Mouse (Mus musculus): Measurements from ENCODE around the gene 4930438A08Rik. TPM values are rescaled to one million over a fixed set of nuclear protein-coding genes. Genes with fewer than 3 reads are reported as not detected.
"Not testable (repeated sequence)": the region's sequence is repeated elsewhere in the genome, so short reads cannot be mapped to it uniquely, and the experiment has no call there.

4930438A08Rik gene
- total RNA-seq, 1 experiment = 0.09 TPM

DNA sequence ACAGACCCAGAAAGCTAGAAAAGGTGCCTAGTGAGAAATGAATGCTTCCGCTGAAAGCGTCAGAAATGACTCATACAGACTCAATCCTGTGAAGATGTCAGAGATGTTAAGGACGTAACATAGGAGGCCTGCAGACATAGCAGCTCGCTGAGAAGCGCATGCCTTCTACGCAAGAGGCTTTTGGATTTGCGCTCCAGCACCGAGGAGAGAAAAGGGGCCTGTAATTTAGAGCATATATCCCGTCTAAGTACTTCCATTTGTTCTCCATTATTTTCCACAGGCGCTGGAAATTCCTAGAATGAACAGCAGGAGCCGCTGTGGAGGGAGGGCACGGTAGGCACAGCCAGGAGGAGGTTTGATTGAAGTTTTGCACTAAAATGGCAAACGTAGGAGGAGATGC lies 26.5 kb downstream of the 4930438A08Rik start:
- H3K9ac ChIP-seq (ENCODE audit: insufficient read depth, low read depth, low read length, poor library complexity, severe bottlenecking) = no peak overlapping the region
- H3K4me3 ChIP-seq (ENCODE audit: insufficient read depth in 1 of 2, low read depth in 1 of 2, low read length in 2 of 2, poor library complexity in 1 of 2, severe bottlenecking in 1 of 2) = peak overlapping the region in 1 of 2 experiments; percentile 70; a peak in 3 of 4 replicates
- H3K9me3 ChIP-seq (ENCODE audit: control insufficient read depth, insufficient read depth, low read depth, low read length) = no peaks in the 10 kb centered on the region
- TF ChIP-seq ZNF384 (IDR thresholded peaks at IDR 0.05; ENCODE audit: low read depth, low read length) = no peak
- no peak for TF ChIP-seq CHD2 (IDR thresholded peaks at IDR 0.05; ENCODE audit: low read depth, low read length)
- no peak for TF ChIP-seq ZC3H11A (IDR thresholded peaks at IDR 0.05; ENCODE audit: borderline replicate concordance, low read depth, low read length)
- no peak for TF ChIP-seq HCFC1 (IDR thresholded peaks at IDR 0.05; ENCODE audit: borderline replicate concordance, insufficient read depth, low read length)
- no peaks in the 10 kb centered on the region for H3K36me3 ChIP-seq (ENCODE audit: control insufficient read depth, insufficient read depth, low read length, poor library complexity, severe bottlenecking)
- in situ Hi-C loops (cut with MboI; ENCODE audit: low sequenced_read_pairs in 2 of 2, unreplicated experiment in 2 of 2) = no loop called here
- H3K27ac ChIP-seq (ENCODE audit: insufficient read depth, low read depth, low read length, poor library complexity, severe bottlenecking) = no peak overlapping the region
- H3K4me1 ChIP-seq (ENCODE audit: control insufficient read depth in 2 of 2, insufficient read depth in 2 of 2, low read length in 2 of 2, poor library complexity in 1 of 2) = no peaks in the 10 kb centered on the region
- peak; percentile 49 for DNase-seq (ENCODE audit: low read depth, low spot score)

DNA sequence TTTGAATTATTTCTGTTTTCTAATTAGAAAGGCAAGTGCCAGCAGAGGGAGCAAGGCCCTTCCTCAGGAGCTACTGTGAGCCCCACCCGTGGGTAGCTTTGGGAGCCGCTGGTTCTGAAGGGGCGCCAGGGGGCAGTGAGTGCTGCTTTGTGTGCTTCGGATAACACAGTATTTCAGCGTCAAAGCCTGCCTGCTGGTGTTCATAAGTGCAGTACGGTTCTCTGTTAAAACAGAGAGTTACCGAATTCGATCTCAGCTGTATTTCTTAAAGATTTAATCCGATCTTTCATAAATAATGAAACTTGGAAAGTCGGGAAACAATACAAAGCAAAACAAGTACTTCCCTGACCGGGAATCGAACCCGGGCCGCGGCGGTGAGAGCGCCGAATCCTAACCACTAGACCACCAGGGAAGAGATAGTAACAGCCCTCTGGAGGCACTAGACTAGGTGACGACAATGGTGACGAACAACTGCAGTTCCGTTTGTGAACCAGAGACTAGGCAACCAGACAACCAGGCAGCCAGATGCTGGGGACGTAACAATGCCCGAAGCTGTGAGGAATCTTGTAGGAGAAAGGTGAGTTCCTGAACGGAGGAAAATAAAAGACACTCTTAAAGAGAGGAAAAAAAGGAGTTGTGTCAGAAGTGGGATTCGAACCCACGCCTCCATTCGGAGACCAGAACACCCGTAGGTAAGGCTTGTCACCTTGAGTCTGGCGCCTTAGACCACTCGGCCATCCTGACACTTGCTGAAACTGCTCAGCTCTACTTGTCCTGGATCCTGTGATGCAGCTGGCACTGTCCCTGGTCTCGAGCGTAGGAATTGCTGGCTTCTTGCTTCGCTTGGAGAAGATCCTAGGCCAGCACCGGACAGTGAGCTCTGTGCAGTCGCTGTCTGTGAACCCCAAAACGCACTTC lies 27.5 kb downstream of the 4930438A08Rik start:
- peak; percentile 64; the same call in 1 of the 2 replicates for TF ChIP-seq HCFC1 (IDR thresholded peaks at IDR 0.05; ENCODE audit: borderline replicate concordance, insufficient read depth, low read length)
- TF ChIP-seq MAFK (IDR thresholded peaks at IDR 0.05; ENCODE audit: insufficient read depth, low read depth, low read length) = peak; percentile 81
- TF ChIP-seq CHD2 (IDR thresholded peaks at IDR 0.05; ENCODE audit: low read depth, low read length) = no peak
- TF ChIP-seq ZNF384 (IDR thresholded peaks at IDR 0.05; ENCODE audit: low read depth, low read length) = no peak
- TF ChIP-seq ZC3H11A (IDR thresholded peaks at IDR 0.05; ENCODE audit: borderline replicate concordance, low read depth, low read length) = no peak
- peak; percentile 97 for DNase-seq (ENCODE audit: low read depth, low spot score)
- Histone ChIP-seq H3K4me1 (ENCODE audit: control insufficient read depth in 2 of 2, insufficient read depth in 2 of 2, low read length in 2 of 2, poor library complexity in 1 of 2) (0 out of 4 replicates have a peak, but pooled peaks cover 0 to 2% of the 10 kb centered on the region in 2 experiments), H3K27ac (ENCODE audit: insufficient read depth, low read depth, low read length, poor library complexity, severe bottlenecking) (no peak overlapping the region; the same call in 1 of the 2 replicates), H3K9ac (ENCODE audit: insufficient read depth, low read depth, low read length, poor library complexity, severe bottlenecking) (peak overlapping the region; percentile 64), H3K36me3 (ENCODE audit: control insufficient read depth, insufficient read depth, low read length, poor library complexity, severe bottlenecking) (no peaks in the 10 kb centered on the region), H3K9me3 (ENCODE audit: control insufficient read depth, insufficient read depth, low read depth, low read length) (no peaks in the 10 kb centered on the region), H3K4me3 (ENCODE audit: insufficient read depth in 1 of 2, low read depth in 1 of 2, low read length in 2 of 2, poor library complexity in 1 of 2, severe bottlenecking in 1 of 2) (peak overlapping the region; percentile 70 to 71)
- in situ Hi-C loops (cut with MboI; ENCODE audit: low sequenced_read_pairs in 2 of 2, unreplicated experiment in 2 of 2) = no loop called here

DNA sequence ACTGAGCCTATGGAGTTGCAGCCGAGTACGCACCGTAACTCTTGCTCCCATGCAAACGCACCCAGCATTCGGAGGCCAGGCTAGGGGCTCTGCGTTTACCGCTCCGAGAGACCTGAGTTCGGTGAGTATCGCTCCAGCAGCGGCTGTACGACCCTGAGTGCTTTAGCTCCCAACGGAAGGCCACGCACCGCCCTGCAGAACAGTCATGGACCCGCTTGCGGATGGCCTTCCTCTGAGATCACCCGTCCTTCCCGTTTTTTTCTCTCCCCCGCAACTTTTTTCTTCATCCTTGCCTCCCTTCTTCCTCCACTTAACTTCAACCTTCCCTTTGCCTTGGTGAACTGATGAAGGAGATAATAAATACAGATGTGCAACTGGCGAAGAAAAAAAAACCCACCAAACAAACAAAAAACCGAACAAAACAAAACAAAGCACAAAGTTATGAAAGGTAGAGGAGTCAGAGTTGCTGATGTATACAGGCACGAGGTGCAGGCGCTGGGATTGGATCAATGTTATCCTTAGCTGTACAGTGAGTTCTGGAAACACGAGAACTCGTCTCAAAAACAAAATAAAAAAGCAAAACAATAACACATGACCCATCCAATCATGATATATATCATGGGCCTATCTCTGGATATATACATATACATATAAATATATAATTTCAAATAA lies 28.3 kb downstream of the 4930438A08Rik start:
- no peaks in the 10 kb centered on the region for H3K9me3 ChIP-seq (ENCODE audit: control insufficient read depth, insufficient read depth, low read depth, low read length)
- peaks cover 2 to 3% of the 10 kb centered on the region in 2 experiments; a peak in 1 of 4 replicates for H3K4me1 ChIP-seq (ENCODE audit: control insufficient read depth in 2 of 2, insufficient read depth in 2 of 2, low read length in 2 of 2, poor library complexity in 1 of 2)
- H3K9ac ChIP-seq (ENCODE audit: insufficient read depth, low read depth, low read length, poor library complexity, severe bottlenecking) = peak overlapping the region; percentile 50
- no peak overlapping the region for H3K27ac ChIP-seq (ENCODE audit: insufficient read depth, low read depth, low read length, poor library complexity, severe bottlenecking)
- in situ Hi-C loops (cut with MboI; ENCODE audit: low sequenced_read_pairs in 2 of 2, unreplicated experiment in 2 of 2) = no loop called here
- TF ChIP-seq ZC3H11A (IDR thresholded peaks at IDR 0.05; ENCODE audit: borderline replicate concordance, low read depth, low read length) = no peak
- TF ChIP-seq ZNF384 (IDR thresholded peaks at IDR 0.05; ENCODE audit: low read depth, low read length) = no peak
- TF ChIP-seq MAFK (IDR thresholded peaks at IDR 0.05; ENCODE audit: insufficient read depth, low read depth, low read length) = no peak
- TF ChIP-seq HCFC1 (IDR thresholded peaks at IDR 0.05; ENCODE audit: borderline replicate concordance, insufficient read depth, low read length) = no peak
- TF ChIP-seq CHD2 (IDR thresholded peaks at IDR 0.05; ENCODE audit: low read depth, low read length) = no peak
- DNase-seq (ENCODE audit: low read depth, low spot score) = no peak
- no peaks in the 10 kb centered on the region for H3K36me3 ChIP-seq (ENCODE audit: control insufficient read depth, insufficient read depth, low read length, poor library complexity, severe bottlenecking)
- peak overlapping the region; percentile 70 to 71 for H3K4me3 ChIP-seq (ENCODE audit: insufficient read depth in 1 of 2, low read depth in 1 of 2, low read length in 2 of 2, poor library complexity in 1 of 2, severe bottlenecking in 1 of 2)

DNA sequence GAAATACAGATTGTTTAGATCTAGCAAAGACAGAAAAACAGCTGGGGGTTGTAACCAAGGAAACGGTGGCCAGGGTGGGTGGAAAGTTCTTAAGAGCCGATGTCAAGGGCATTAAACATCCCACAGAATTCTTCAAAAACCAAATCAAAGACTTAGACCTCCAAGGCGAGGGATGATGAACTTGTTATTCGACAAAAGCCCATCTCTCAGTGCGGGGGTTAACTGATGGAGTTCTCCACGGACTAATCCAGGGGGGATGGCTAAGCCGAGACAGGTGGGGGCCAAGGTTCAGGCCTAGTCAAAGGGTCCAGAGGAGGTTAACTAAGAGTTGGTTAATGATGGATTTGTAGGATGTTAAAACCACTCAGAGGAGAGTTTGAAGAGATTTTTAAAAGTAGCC lies 29.0 kb downstream of the 4930438A08Rik start:
- TF ChIP-seq ZC3H11A (IDR thresholded peaks at IDR 0.05; ENCODE audit: borderline replicate concordance, low read depth, low read length) (no peak), MAFK (IDR thresholded peaks at IDR 0.05; ENCODE audit: insufficient read depth, low read depth, low read length) (no peak), HCFC1 (IDR thresholded peaks at IDR 0.05; ENCODE audit: borderline replicate concordance, insufficient read depth, low read length) (no peak)
- Histone ChIP-seq H3K4me3 (ENCODE audit: insufficient read depth in 1 of 2, low read depth in 1 of 2, low read length in 2 of 2, poor library complexity in 1 of 2, severe bottlenecking in 1 of 2) (no peak overlapping the region), H3K27ac (ENCODE audit: insufficient read depth, low read depth, low read length, poor library complexity, severe bottlenecking) (no peak overlapping the region)

DNA sequence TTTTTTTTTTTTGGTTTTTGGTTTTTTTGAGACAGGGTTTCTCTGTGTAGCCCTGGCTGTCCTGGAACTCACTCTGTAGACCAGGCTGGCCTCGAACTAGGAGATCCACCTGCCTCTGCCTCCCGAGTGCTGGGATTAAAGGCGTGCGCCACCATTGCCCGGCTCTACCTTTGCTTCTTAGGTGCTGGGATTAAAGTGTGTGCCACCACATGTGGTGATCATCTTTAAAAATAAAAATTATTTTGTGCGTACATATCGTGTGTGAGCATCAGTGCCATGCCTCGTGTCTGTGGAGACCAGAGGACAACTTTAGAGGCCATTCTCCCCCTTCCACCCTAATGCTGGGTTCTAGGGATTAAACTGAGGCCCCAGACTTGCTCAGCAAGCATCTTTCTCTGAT lies 30.7 kb downstream of the 4930438A08Rik start:
- H3K27ac ChIP-seq (ENCODE audit: insufficient read depth, low read depth, low read length, poor library complexity, severe bottlenecking); H3K9ac ChIP-seq (ENCODE audit: insufficient read depth, low read depth, low read length, poor library complexity, severe bottlenecking); H3K4me3 ChIP-seq (ENCODE audit: insufficient read depth in 1 of 2, low read depth in 1 of 2, low read length in 2 of 2, poor library complexity in 1 of 2, severe bottlenecking in 1 of 2); H3K9me3 ChIP-seq (ENCODE audit: control insufficient read depth, insufficient read depth, low read depth, low read length); H3K4me1 ChIP-seq (ENCODE audit: control insufficient read depth in 2 of 2, insufficient read depth in 2 of 2, low read length in 2 of 2, poor library complexity in 1 of 2); DNase-seq (ENCODE audit: low read depth, low spot score); in situ Hi-C loops (cut with MboI; ENCODE audit: low sequenced_read_pairs in 2 of 2, unreplicated experiment in 2 of 2): not testable (repeated sequence)
- H3K36me3 ChIP-seq (ENCODE audit: control insufficient read depth, insufficient read depth, low read length, poor library complexity, severe bottlenecking) = peaks cover 14% of the 10 kb centered on the region; the same call in 1 of the 2 replicates

More for the DNA sequence above, 29.0 kb downstream of the 4930438A08Rik start:
- H3K9ac ChIP-seq (ENCODE audit: insufficient read depth, low read depth, low read length, poor library complexity, severe bottlenecking) = no peak overlapping the region
- 0 out of 2 replicates have a peak, but pooled peaks cover under 1% of the 10 kb centered on the region for H3K36me3 ChIP-seq (ENCODE audit: control insufficient read depth, insufficient read depth, low read length, poor library complexity, severe bottlenecking)
- in situ Hi-C loops (cut with MboI; ENCODE audit: low sequenced_read_pairs in 2 of 2, unreplicated experiment in 2 of 2) = no loop called here
- DNase-seq (ENCODE audit: low read depth, low spot score) = no peak
- no peaks in the 10 kb centered on the region for H3K9me3 ChIP-seq (ENCODE audit: control insufficient read depth, insufficient read depth, low read depth, low read length)
- H3K4me1 ChIP-seq (ENCODE audit: control insufficient read depth in 2 of 2, insufficient read depth in 2 of 2, low read length in 2 of 2, poor library complexity in 1 of 2) = peaks cover 2 to 3% of the 10 kb centered on the region in 2 experiments; a peak in 1 of 4 replicates
